Mouse (Mus musculus) erythroblast, embryonic 14.5 days (primary cell): ENCODE measurements around the gene Mical3.

Experiments used
- GATA1 ChIP-seq: IDR thresholded peaks from 2 replicates; pipeline ENCODE4 v1.6.1; 2012; ENCODE audit warnings: low read length, inconsistent platforms, mixed read lengths
- TAL1 ChIP-seq: IDR thresholded peaks from 3 replicates; pipeline ENCODE4 v1.6.1; 2012; ENCODE audit warnings: low read length, inconsistent platforms, mixed read lengths

- no peak for TF ChIP-seq TAL1
- no peak for TF ChIP-seq GATA1
Observed at GRCm38 (mm10) chr6:120955215-120955614, 175.6 kb downstream of the Mical3 start.
